Mouse (Mus musculus): ENCODE results near the gene D630039A03Rik.
"Not testable (repeated sequence)": the region's sequence is repeated elsewhere in the genome, so short reads cannot be mapped to it uniquely, and the experiment has no call there.

D630039A03Rik gene

GRCm38 (mm10) chr4:57888978-57889377 lies 27.1 kb downstream of the D630039A03Rik start:
- DNase-seq (ENCODE audit: low read depth, low spot score), result not testable (repeated sequence)

DNA sequence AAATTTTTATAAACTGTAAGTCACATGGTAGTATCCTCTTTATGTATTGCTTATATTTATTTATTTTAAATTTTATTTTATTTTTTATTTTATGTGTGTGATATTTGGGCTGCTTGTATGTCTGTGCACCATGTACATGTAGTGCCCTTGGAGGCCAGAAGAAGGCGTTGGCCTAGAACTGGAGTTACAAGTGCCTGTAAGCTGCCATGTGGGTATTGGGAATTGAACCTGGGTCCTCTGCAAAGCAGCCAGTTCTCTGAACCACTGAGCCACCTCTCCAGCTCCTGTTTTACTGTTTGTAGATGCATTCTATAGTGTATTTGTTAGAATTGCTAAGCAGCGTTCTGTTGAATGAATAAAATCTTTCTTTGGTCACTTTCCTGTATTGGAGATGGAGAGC lies 27.9 kb downstream of the D630039A03Rik start:
- DNase-seq (ENCODE audit: low read depth, low spot score), result no peak

DNA sequence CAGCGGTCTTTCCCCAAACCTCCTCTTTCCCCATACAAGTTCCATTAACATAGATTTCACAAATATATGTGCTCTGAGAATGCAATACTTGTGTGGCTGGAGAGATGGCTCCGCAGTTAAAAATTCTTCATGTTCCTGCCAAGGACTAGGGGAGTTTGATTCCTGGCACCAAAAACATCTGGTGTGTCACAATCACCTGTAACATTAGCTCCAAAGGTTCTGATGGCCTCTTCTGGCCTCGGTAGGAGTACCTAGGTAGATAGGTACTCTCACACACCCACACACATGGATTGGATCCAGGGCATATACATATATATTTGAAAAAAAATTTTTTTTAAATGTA lies 29.2 kb downstream of the D630039A03Rik start:
- DNase-seq (ENCODE audit: low read depth, low spot score), result no peak

- DNase-seq (ENCODE audit: low read depth, low spot score), result no peak
These were observed 29.8 kb downstream of the D630039A03Rik start for GRCm38 (mm10) chr4:57886066-57886887.

- DNase-seq (ENCODE audit: low read depth, low spot score), result no peak
These were observed 30.9 kb downstream of the D630039A03Rik start for GRCm38 (mm10) chr4:57885186-57885585.

DNA sequence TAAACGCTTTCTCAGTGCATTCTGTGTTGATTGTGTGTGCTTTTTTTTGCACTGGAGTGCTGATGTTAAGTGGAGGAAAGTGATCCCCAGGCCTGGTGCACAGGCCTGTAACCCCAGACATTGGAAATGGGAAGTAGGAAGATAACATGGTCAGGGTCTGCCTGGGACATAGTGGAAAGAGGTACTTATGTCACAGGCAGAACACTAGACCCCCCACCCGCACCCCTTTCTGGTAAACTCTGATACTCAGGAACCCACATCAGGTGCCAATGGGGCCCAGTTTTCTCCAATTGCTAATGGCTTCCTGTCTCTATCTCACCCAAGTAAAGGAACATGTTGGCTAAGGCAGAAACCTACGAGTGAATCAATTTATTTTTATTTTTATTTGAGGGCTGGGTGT lies 31.6 kb downstream of the D630039A03Rik start:
- no peak for DNase-seq (ENCODE audit: low read depth, low spot score)

DNA sequence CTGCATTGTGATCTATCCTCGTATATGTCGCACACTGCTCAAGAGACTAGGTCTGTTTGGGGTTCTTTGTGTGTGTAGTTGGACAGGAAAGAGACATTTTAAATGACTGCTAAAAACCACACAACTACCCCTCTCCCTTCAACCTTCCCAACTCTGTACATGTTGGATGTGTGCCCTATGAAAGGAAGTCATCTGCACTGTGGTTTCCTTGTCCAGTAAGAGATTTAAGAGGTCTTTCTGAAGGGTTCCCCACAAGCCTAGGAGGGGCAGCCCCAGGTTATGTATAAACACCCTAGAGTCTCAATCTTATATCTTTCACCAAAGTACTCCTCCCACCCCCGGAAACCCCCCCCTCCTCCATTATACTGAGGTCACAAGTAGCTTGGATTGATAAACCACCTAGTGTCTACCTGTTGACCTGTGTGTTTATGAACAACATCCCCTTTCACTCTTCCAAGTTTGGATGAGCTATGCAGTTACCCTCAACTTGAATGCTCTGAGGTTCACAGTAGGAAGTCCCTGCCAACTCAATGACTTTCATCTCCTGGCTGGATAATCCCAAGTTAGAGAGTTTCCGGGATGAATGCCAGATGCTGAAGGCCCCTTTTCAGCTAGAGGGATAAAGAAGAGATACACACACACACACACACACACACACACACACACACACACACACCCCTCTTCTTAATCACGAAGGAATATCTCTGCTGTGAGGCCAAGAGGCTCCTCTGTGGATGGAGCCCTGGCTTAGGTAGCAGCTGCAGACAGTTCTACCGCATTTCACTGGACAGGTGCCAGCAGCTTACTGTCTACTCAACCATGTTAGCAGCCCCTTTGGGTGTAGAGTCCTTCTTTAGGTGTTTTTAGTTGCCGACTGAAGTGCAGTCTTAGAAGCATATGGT lies 32.3 kb downstream of the D630039A03Rik start:
- no peak for DNase-seq (ENCODE audit: low read depth, low spot score)

DNA sequence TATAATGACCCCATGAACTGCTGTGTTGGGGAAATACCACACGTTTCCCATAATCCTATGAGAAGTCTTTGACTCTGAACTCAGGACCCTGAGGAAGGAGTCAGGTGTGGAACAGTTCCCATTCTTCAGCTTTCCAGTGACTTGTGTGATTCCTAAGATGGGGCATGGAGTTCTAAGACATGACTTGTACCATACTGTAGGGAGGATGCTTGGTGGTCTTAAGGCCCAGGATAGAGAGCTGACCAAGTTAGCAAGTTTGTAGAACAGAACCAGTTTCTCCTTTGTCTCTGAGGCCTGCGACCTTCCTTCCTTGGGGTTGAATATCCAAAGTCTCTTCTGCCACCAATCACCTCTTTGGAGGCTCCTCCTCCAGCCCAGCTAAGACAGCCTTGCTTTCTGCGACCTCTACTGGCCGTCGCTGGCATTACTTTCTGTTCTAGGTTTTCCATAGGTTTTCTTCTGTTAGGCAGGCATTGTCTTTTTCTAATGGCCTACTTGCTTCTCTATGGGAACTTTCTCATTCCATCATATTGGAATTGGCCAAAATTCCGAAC lies 36.2 kb downstream of the D630039A03Rik start:
- no peak for DNase-seq (ENCODE audit: low read depth, low spot score)

DNA sequence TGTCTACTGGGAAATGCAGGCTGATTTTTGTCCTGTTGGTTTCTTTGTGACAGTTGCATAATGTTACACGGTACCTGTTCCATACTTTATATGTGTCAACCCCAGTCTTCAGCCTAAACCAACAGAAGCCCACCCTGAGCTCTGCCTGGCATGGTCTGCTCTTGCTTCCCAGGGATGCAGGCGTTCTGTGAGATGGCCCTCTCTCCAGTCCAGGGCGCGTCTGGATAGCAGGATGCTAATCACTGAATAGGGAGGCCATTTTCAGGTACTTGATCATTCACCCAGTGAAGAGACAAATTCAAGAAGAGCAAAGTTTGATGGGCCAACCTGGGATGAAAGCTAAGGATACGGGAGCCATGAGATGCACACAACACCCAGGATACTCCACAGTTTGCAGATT lies 37.0 kb downstream of the D630039A03Rik start:
- DNase-seq (ENCODE audit: low read depth, low spot score), result no peak

- DNase-seq (ENCODE audit: low read depth, low spot score), result no peak
These were observed 48.6 kb downstream of the D630039A03Rik start for GRCm38 (mm10) chr4:57867454-57867853.

DNA sequence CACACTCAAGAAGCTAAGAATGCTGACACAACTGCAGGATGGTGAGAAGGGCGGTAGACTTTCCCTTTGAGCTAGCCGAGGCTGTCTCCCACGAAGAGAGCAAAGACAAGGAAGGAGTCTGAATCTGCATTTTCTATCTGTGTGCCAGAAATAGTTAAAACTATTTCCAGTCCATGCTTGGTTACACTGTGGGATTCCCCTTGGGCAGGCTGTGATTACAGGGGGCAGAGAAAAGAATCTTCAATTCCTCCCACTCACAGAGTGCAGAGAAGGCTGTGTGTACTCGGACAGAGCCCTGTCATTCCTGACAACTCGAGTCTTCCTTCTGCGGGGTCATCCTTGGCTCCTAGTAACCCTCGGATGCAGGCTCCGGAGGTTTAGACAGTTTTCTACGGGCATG lies 49.1 kb downstream of the D630039A03Rik start:
- DNase-seq (ENCODE audit: low read depth, low spot score), result no peak

DNA sequence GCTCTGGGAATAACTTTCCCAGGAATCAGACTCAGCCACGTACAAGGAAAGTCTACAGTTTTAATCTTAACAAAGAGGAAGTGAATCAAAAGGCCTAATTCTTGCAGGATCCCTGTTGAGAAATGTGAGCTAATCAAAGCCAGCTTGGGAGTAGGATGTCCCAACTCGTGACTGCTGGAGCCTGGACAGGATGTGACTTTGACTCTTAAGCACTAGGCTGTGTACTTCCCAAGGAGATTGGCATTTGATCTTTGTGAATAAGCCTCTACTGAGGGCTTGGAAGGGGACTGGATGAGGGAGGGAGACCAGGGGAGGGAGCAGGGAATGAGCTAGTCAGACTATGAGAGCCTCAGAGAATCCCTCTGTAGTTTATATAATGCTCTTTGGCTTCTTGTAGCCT lies 50.0 kb downstream of the D630039A03Rik start:
- DNase-seq (ENCODE audit: low read depth, low spot score), result no peak

DNA sequence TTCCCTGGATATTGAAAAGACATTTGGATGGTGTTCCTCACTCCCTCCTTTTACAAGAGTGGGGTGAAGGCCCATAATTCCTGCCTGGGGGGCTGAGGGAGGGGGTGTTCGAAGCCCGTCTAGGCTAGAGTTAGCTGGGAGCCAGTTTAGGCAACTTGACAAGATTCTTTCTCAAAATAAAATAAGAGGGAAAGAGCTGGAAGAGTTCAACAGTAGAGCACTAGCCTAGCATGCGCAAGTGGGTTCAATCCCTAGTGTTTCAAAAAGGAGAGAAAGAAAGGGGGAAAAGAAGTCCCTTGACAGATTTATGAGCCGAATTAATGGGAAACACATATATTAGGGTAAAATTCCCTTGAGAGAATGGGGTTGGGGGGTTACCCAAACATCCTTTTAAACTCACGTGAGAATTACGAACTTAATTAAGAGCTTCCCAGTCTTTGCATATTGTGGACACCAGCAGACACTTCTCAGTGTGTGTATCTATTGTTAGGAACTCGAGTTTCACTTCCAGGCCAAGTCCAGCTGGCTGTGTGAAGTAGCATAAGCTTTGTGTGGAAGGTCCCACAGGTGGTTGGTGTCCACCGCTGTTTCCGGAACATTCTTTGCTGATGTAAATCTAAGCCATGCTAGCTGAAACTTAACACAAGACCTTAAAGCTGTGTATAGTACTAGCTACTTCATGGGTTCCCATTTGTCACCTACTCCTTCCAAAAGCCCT lies 53.7 kb downstream of the D630039A03Rik start:
- DNase-seq (ENCODE audit: low read depth, low spot score), result no peak

DNA sequence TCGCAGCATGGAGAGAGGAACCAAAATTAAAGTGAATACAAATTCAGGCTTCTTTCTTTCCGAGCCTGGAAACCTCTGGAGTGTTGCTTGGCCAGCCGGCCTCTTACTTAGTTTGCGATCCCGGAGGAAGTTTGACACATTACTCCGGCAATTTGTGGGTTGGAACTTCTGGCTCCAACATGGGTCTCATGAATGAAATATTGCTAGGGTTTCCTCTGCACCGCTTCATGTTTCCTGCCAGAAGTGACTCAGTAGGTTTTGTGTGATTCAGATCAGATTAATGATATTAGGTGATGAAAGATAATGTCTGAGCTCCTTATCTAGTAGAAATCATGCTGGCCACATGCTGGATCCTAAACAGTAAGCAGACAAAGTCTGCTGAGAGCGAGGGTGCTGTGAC lies 54.2 kb downstream of the D630039A03Rik start:
- no peak for DNase-seq (ENCODE audit: low read depth, low spot score)

- DNase-seq (ENCODE audit: low read depth, low spot score), result no peak
These were observed 54.9 kb downstream of the D630039A03Rik start for GRCm38 (mm10) chr4:57861166-57861565.

GRCm38 (mm10) chr4:57860204-57860611 lies 55.9 kb downstream of the D630039A03Rik start:
- no peak for DNase-seq (ENCODE audit: low read depth, low spot score)

Data from telencephalon, adult 2 months (tissue).